Mouse (Mus musculus) adipocyte (in vitro differentiated cells): ENCODE measurements at regions not wholly inside any gene's neighbourhood (a gene's known extent, or its start where the extent isn't known, plus 50 kb on each side); places are given as distances from the start of the nearest gene placed in this dataset.

Experiments
- DNase-seq: peaks from one replicate; pipeline ENCODE4 v3.0.0-alpha.2; 2016; ENCODE audit warnings: low spot score

- DNase-seq: no peak
Measured at GRCm38 (mm10) chr11:7508861-7509260, 295.1 kb upstream of the Igfbp3 start.

- DNase-seq: no peak
Measured at GRCm38 (mm10) chr11:7506421-7506945, 292.8 kb upstream of the Igfbp3 start.

GRCm38 (mm10) chr11:7504651-7505321, 291.1 kb upstream of the Igfbp3 start:
- no peak for DNase-seq

DNA sequence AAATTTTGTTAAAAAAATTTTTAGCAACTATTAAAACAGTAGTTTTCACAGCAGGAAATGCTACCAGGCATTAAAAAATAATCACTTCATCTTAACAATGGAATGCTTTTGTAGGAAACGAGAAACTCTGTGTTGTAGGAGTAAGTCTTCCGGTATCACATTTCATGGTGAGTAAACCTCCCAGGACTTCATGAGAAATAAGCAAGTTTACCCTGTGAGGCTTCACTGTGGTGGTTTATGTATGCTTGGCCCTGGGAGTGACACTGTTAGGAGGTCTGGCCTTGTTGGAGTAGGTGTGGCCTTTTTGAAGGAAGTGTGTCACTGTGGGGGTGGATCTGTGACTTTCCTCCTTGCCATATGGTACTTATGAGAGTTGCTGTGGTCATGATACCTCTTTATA, 289.0 kb upstream of the Igfbp3 start:
- no peak for DNase-seq

- DNase-seq: no peak
Measured at GRCm38 (mm10) chr11:7502045-7502444, 288.3 kb upstream of the Igfbp3 start.

DNA sequence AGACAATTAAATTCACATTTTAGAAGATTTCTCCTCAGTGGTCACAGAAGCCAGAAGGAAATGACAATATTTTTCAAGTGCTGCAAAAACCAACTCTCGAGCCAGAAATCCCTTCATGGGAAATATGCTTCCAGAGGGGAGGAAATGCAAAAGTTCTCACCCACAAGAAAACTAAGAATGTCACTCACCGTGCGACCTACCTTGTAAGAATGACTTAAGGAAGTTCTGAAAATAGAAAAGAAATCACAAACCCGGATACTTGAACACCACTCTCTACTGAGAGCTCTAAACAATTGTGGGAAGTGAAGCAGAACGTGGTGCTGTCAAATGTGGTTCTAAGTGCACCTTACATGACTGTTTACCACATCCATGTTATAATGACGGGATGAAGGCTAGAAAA, 284.1 kb upstream of the Igfbp3 start:
- no peak for DNase-seq

DNA sequence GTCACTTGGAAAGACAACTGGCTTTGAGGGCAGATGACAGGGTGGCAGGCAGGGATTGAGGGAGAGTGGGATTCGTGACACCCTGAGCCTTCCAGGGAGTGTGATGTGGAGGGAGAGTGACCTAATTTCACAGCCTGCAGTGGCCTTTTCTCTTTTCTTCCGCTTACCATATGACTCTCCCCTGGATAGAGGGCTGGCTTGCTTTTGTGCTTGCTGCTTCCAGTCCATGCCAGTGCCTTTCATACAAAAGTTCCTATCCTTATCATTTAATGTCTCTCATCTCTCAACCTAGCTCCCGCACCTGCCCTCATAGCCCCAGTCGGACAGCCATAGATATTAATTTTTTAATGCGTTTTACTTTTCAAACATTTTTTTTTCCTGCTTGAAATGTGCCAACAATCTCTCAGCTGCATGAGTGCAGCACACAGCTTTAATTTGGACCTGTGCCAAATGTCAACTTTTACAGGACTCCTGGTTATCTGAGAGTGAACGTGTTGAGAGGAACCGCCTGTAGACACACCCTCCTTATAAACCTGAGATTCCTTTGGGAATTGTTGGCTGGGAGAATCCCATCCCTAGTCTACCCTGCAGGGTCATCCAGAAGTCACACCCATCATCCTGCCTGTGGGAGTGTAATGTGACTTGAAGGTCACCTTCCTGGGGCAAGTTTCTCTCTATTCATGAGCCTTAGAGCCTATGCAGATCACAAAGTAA, 260.3 kb upstream of the Igfbp3 start:
- DNase-seq: peak; percentile 9

- DNase-seq: no peak
Measured at GRCm38 (mm10) chr11:7465522-7465921, 251.8 kb upstream of the Igfbp3 start.

DNA sequence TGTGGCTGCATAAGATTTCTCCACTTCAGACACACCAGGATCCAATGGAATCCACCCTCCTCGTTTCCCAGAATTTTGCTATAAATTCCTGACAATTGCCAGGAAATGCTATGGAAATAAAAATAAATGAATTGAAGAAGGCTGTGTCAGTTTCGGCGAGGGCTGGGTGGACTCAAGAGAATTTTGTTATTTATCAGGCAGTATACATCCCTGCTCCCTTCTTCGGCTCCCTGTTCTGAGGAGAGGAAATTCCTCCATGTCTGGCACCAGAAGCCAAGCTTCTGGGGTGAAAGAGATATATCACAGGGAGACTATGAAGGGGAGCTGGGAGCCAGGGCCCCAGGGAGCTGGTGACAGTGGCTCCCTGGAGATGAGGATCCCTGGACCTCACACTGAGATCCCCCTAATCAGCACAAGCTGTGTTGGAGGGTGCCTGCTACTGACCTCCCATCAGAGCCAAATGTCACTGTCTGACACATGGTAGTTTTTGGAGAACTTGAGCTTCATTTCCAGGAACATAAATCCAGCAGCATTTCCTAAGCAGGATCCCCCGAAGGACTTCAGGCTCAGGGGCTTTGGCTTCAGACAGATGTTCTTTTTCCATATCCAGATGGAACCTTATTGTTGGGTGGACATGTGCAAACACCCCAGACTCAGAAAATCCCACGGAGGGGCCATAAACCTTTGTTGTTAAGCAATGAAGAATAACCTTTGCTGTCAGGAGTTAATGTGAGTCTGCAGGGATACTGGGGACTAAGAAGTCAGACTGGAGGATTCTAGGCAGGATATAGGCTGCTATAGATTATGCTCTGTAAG, 248.4 kb upstream of the Igfbp3 start:
- DNase-seq: peak; percentile 9

- DNase-seq: peak; percentile 73
Measured at GRCm38 (mm10) chr11:7451756-7452155, 238.0 kb upstream of the Igfbp3 start.

DNA sequence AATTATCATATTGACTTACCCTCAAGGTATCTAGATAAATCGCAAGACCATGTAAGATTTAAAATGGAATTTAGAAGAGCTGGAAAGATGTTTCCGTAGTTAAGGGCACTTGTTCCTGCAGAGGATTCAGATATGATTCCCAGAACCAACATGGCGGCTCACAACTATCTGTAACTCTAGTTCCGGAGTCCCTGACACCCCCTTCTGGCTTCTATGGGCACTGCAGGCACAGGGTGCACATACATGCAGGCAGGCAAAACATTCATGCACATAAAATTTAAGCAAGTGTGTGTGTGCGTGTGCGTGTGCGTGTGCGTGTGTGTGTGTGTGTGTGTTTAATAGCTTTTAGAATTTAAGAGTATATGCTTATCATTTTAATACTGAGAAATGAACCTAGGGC, 230.8 kb upstream of the Igfbp3 start:
- no peak for DNase-seq

DNA sequence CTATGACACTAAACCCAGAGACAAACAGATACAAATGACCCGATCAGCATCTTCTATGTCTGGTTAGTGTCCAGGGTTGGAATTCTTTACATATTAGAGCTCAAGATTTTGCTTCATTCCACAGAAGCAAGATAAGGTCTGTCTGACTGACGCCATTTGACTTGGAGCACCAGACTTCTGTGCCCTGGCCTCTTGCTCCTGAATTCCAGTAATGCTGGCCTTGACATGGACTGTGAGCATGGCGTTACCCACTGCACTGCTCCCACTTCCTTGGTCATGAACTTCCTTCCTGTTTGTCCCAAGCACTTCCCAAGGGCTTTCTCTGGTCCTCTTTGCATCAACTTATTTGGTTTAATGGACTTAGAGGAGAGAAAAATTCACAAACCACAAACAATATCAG, 225.6 kb upstream of the Igfbp3 start:
- DNase-seq: no peak

DNA sequence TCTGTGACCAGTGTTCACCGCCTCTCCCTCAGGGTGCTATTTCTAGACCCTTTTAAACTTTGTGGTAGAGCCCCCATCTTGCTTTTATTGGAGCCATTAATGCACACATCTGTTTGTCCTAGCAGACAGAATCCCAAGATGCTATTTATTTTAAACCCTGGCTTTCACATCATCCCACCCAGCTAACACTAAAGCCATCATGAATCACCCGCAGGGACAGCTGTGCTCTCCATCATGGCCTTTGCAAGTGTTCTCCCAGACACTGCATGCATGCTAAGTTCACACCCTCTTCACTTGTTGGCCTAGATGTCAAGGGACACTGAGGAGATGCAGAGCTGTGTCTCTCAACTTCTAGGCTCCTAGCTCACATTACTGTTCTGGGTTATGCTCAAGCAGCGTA, 220.9 kb upstream of the Igfbp3 start:
- DNase-seq: no peak

GRCm38 (mm10) chr11:7427771-7428170, 214.0 kb upstream of the Igfbp3 start:
- DNase-seq: no peak

DNA sequence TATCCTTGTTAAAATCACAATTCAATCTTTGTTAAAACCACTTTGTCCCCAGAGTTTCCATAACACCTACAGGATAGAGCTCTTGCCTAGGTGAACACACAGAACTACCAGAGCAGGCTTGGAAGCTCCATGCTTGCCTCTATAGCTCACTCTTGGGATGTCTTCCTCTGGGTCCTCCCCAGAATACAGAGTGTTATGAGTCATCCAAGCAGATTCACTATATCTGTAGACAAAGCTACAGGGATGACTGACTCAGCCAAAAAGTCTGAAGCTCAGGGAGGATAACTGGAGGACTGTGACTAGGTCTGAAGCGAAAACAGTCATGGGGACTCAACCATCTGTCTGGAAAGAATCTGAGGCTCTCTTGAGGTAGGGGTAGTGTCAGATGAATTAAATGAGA, 211.5 kb upstream of the Igfbp3 start:
- DNase-seq: no peak

DNA sequence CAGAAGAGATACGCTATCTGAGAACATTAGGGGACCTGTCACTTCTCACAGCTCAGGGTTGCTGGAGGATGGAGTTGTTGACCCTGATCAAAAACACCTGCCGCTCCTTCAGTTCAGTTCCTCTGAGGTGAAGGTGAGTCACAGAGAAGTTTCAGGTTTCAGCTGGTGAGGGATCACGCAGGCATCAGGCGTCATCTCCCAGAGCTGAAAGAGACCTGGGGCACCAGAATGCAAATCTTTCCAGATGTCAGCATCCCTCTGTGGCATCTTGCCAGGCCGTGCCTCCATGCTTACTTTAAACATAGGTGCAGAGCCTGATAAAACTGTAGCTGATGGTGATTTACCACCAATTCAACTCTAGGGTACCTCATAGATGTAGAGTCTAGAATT, 210.4 kb upstream of the Igfbp3 start:
- no peak for DNase-seq

DNA sequence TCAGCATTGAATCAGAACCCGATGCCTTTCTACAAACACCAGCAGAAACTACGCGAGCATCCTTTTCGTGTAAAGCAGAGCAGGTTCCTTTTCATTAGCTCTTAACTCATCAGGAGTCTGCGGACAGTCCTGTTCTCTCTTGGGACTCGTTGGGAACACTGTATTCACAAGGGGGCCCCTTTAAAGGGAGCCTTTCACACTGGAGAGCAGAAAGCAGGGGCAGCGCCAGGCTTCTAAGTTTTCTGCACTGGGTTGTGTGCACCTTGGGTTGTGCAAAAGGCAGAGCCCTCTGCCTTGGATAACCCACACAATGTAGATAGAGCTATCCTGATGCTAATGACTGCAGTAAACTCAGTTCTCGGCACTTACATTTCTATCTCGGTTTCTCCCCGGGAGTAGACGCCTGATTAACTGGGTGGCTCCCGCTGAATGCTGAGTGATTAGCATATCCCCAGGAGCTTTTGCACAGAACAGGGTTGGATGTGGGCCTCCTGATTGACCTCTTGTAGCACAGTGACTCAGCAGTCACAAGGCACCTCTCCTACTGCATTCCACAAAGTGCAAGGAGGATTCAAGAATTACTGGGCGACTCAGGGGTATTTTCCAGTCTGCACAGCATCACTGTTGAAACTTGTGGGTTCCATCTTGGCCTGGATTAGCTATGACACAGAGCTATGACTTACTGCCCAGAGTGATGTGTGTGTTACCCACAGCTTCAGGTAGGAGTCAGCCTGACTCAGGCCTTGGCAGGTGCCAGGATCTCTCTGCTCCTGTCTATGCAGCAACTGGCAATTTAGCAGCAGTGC, 209.8 kb upstream of the Igfbp3 start:
- DNase-seq: peak; percentile 58

DNA sequence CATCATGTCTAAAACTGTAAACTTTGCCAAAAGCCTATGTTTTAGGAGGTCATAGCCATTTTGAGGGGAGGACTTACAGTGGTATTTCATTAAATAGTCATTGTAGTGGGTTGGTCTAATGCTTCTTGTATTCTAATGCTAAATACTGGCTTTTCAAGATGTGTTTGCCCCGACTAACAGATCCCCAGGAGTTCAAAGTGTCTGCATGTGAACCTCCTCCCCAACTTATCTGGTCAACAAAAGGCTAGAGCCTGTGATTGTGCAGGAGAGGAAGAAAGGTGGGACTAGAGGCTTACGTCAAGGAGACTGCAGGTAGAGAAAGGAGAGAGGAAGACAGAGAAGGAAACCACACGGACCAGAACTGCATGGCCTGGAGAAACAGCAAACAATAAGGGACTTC, 198.9 kb upstream of the Igfbp3 start:
- DNase-seq: no peak

GRCm38 (mm10) chr11:7408992-7409391, 195.3 kb upstream of the Igfbp3 start:
- DNase-seq: no peak

DNA sequence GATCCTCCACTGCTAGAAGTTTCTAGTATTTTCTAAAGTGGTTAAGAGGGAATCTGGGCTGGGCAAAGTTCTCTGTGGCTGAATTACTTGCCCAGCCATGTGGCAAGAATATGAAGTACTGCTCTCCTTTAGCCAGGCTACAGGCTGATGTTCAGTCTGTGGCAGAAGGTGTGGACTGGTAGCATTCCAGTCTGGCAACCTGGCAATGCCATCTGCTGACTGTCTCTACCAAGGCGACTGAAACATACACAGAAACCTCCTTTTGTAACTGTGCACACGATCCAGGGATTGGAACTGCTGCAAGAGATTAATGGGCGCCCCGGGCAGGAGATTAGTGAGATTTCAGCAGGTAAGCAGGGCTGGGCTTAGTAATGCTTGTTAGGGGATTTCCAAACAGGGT, 190.9 kb upstream of the Igfbp3 start:
- no peak for DNase-seq

DNA sequence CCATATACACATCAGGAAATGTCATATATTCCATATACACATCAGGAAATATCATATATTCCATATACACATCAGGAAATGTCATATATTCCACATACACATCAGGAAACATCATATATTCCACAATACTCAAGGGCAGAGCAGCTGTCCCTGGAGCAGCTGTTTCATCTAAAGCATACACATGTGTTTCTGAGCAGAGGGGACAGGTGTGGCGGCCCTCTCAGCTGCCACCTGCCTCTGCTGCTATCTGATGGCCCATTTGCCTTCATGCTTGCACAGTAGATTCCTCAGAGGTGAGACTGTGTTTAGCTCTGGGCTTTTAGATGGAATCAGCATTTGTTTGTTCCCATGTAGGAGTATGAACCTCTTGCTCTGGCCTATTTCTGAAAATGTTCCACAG, 158.1 kb upstream of the Igfbp3 start:
- DNase-seq: no peak

DNA sequence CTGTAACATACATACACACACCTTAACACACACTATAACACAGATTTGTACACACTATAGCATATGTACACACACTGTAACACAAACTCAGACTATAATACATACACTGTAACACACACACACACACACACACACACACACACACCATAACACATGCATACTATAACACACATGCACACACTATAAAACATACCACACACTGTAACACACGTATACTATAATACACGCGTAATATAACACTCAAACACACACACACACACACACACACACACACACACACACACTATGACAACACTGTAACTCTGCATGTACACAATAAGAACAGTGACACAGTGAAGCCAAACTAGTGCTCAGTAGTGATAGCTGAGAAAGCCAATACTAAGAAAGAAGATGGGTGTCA, 147.7 kb upstream of the Igfbp3 start:
- no peak for DNase-seq
